Mouse (Mus musculus) bone marrow, adult 2 months (tissue): ENCODE measurements around the gene Ripk4.

Source experiments
- CTCF ChIP-seq: fragments of 200-500 bp; IDR thresholded peaks from 2 replicates; pipeline ENCODE4 v1.5.1; 2011; ENCODE audit warnings: low read length, control low read depth; ENCODE audit not compliant: control insufficient read depth, insufficient read depth
- POLR2A ChIP-seq: fragments of 200-500 bp; IDR thresholded peaks from 2 replicates; pipeline ENCODE4 v1.6.1; 2011; ENCODE audit warnings: low read depth, mild to moderate bottlenecking, control low read depth, low read length, borderline replicate concordance; ENCODE audit not compliant: control insufficient read depth

- TF ChIP-seq CTCF (no peak), POLR2A (no peak)
These were observed 45.3 kb upstream of the Ripk4 start for GRCm38 (mm10) chr16:97808881-97809280.
